Mouse (Mus musculus) left cerebral cortex, adult 18-20 months (tissue): Measurements from ENCODE around the gene Mecom. TPM values are rescaled to one million over a fixed set of nuclear protein-coding genes. Genes with fewer than 3 reads are reported as not detected.
A peak's percentile ranks its signal among the peaks of the same experiment; 100 is the strongest.
"Not testable (repeated sequence)": the region's sequence is repeated elsewhere in the genome, so short reads cannot be mapped to it uniquely, and the experiment has no call there.

Experiments
- DNase-seq, 2 experiments: peaks; one replicate each; pipeline ENCODE4 v3.0.0; 2021 to 2022; ENCODE audit warnings: low spot score in 2 of 2, mixed read lengths in 1 of 2
- long read RNA-seq, 2 experiments: library from polyadenylated mRNA; stranded (forward); transcript quantifications; one replicate each; pipeline ENCODE4 v2.0.0; 2021
- total RNA-seq, 2 experiments: library from RNA; stranded (reverse); gene quantifications; 2 replicates each; pipeline ENCODE4 v1.2.3; 2021

The Mecom gene
- 1 to 10 TPM; 3.5 to 4.2 TPM for total RNA-seq
- long read RNA-seq, experiment 1, full-length matches to known transcripts, result 2 of 3 reads
- long read RNA-seq, experiment 1, partial matches to known transcripts, result 0 of 3 reads
- long read RNA-seq, experiment 1, other reads (novel, unspliced or antisense), result 1 of 3 reads
- long read RNA-seq, experiment 2, result 0 reads

DNA sequence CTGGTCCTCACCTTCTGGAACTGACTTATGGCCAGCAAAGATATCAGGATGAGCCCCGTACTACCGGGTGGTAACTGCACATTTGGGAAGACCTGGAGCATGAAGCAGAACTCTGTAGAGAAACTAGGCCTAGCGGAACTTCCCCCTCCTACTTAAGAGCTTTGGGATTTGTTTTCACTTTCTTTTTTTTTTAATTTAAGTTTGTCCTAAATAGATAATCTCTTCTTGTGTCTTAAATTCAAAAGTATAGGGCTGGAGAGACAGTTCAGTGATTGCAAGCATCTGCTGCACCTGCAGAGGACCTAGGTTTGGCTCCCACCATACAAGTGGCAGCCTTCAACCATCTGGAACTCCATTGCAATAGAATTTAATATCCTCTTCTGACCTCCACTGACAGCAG is at the start of gene Mecom:
TSS of gene Mecom (minus strand) at position 101 of the 400 bp plus-strand sequence.
- DNase-seq, result no peak

DNA sequence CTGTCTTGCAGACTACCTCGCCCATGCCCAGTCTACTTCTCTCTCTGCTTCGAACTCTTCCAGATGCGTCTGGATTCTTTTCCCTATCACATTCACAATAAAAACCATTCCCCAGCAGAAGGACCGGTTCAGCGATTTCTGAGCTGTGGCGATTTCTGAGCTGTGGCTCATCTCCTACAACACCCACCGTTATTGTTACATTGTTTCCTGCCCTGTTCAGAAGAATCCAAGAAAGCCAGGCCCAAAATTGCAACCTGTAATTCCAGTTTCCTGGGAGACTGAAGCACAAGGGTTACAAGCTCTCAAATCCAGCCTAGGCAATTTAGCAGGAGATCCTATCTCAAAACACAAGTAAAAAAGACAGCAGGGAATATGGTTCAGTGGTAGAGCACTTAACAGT is 49.5 kb upstream of the Mecom start:
- DNase-seq, result no peak

DNA sequence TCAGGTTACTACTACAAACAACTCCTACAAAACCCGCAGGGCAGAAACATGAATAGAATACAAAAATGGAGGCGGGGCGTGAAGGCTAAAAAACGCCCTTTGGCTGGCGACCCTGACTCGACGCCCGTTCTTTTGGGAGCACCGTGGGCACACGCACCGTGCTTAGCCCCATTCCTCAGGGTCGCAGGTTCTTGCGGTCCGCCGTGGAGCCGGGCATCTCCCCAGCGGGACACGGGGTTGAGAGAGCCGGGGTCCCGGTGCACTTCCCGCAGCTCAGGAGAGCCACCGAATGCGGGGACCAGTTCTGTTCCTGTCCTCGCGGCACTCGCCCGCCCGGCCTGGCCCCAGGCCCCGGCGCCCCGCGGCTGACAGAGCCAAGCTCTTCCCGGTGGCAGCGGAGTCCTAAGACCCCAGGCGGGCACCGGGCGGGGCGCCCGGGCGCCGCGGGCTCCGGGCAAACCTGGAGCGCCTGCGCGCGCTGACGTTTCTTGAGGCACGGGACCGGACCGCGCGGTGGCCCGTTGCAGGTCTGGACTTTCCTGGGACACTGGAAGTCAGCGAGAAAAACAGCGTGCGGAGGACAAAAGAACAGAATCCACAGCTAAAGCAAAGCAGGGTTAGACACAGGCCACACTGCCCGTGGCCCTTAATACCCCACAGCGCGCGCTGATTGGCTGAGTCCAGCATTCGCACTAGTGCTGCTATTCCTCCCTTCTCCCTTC is 47.5 kb upstream of the Mecom start:
- peak; percentile 23 to 39 for DNase-seq

DNA sequence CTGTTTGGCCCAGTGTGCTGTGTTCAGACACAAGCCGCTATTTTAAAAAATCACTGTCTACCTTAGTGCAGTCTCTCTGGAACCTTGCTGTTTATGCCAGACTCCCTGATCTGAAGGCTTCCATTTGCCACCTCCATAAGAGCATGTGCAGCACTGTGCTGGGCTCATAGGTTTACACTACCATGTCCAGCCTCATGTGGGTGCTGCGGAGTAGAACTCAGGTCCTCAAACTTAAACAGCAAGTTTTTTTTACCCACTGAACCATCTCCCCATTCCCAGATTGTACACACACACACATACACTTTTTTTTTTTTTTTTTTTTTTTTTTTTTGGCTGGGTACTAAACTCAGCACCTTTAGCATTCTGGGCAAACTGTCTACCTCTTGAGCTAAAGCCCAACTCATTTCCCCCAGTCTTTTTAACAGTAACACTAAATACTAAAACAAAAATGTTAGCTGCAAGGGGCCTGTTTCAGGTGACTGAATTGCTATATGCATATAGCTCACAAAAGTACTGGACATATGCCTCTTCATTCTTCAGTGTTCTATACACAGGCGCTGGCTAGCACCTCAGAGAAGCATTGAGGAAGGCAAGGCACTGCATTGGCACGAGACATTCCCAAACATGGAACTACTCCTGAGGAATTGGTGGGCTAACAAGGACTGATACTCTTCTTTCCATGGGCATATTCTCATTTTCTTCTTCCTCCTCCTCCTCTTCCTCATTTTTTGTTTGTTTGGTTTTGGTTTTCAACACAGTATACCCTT is 46.1 kb upstream of the Mecom start:
- no peak for DNase-seq

DNA sequence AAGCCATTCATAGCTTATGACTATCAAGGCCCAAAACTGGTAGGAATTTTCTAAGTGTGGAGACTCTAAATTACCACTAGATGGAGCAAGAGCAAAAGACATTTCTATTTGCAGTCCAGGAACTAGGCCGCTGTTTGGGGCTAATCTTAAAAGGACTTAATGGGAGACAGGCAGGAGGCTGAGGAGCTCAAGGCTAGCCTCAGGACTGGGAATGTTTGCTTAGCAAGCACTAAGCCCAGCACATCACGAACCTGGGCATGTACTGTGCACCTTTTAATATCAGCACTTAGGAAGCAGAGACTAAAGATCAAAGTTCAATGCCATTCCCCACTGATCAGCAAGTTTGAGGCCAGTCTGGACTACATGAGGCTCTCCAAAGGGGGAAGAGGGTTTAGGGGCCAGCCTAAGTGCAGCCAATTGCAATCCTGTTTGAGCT is 44.6 kb upstream of the Mecom start:
- no peak for DNase-seq

DNA sequence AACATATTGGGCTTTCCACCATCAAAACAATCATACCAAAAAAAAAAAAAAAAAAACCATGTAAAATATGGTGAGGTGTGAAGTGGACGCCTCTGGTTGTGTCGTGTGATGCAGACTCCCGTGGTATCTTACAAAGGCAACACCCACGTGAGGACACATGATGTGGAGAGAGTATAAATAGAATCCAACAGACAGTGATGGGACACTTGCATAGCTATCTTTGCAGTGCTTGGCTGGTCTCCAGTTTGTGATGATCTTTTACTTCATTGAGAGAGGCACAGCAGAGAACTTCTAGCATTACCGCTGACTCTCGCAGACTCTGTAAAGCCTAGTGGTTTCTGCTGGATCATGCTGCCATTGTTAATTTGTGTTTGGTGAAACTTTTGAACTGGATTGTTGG is 41.1 kb upstream of the Mecom start:
- DNase-seq, result no peak

DNA sequence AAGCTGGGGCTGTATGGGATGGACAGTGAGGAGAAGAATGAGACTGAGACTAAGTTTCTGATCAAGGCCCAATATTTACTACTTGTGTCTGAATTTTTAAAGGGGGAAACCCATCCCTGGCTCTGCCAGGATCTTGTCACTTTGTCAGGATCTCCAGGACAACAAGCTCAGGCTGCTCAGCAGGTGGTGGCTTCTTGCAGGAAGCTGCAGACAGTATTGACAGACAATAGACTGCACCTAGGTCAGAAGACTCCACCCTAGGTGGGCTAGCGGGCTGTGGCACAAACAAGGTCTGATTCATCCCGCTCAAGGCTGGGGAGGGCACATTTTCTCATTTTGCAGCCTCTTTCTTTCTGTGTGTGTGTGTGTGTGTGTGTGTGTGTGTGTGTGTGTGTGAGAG is 25.7 kb upstream of the Mecom start:
- DNase-seq, result no peak

DNA sequence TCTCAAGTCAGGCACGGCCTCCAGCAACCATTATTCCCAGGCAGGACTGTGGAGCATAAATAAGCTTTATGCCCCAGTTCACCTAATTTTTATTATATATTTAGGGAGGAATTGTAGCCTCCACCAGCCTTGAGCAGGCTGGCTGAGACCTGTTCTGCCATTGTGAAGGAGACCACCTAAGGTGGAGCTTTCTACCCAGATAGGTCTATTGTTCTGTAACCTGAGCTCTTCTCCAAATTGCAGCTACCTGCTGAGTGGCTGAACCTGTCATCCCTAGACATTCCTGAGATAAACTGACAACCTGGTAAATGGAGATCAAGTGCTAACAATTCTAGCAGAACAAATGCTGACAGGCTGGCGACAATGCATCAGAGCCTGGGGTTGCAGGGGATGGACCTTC is 18.5 kb upstream of the Mecom start:
- DNase-seq, result not testable (repeated sequence)

DNA sequence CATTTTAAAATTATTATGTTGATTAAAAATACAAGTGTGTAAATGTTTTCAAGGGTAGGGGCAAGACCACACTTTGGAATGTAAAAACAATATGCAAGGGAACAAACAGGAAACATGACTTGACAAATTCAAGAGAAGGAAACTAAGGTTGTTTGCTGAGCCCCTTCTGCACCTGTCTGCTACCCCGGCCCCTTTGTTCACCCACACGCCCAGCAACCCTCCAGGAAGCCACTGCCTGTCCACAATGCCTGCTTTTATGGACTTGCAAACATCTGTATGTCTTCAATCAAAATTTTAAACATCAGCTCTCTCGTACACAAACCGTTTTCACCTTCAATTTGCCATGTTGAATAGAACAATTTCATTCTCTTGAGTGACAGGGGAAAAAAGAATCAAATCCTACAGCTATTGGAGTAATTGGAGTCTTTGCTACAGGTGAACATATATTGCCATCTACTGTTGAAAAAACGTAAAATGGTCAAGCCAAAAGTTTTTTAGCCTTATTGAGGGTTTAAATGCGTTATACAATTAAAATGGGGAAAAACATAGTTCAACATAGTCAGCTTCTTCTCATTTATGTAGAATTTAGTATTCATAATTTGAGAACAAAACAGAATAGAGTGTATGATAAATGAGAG is 13.0 kb upstream of the Mecom start:
- DNase-seq, result no peak

DNA sequence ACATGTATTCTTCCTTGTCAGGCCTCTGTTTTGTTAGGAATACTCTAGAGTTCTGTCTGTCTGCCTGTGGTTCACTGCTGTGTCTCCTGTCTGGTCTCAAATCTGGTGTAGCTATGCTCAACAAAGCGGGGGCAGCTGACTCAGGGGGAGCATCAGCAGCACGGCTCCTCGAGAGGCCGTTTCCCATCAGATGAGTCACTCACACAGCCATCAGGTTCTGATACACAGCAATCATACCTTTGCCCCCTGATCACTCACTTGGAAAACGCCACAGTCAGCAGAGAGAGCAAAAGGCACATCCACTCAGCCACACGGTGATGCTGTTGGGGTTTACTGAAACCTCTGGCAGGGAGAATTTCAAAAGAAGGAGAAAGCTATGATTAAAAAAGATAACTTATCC is 5.9 kb upstream of the Mecom start:
- DNase-seq, result no peak

DNA sequence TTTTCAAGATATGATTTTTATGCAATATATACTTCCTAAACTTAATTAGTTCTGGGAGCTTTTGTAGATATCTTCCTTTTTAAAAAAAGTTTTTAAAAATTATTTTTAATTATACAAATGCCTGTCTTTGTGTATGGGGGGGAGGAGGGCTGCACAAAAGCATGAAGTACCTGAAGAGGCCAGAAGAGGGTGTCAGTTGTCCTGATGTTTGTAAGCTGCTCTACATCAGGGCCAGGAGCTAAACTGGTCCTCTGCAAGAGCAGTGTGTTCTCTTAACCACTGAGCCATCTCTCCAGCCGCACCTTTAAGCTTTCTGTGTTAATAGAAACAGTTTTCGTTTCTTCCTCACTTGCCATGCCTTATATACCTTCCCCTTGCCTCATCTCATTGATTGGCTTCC is 2.4 kb upstream of the Mecom start:
- DNase-seq, result no peak

DNA sequence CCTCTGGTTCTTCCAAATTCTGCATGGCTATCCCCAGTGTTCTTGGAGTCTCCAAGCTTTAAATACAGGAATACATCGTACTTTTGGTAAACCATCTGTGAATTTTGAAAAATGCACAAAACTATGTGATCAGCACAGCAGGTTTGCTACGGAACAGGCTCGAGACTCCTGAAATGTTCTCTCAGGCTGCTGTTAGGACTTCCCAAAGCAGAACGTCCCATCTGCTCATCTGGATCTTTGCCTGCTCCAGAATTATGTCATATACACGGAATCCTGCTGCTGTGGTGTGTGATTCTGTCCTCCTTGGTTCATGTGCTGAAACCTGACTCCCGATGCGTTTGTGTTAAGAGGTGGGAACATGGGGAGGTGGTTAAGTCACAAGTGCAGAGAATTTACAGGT is 1.1 kb upstream of the Mecom start:
- DNase-seq, result peak in 1 of 2 experiments; percentile 4

DNA sequence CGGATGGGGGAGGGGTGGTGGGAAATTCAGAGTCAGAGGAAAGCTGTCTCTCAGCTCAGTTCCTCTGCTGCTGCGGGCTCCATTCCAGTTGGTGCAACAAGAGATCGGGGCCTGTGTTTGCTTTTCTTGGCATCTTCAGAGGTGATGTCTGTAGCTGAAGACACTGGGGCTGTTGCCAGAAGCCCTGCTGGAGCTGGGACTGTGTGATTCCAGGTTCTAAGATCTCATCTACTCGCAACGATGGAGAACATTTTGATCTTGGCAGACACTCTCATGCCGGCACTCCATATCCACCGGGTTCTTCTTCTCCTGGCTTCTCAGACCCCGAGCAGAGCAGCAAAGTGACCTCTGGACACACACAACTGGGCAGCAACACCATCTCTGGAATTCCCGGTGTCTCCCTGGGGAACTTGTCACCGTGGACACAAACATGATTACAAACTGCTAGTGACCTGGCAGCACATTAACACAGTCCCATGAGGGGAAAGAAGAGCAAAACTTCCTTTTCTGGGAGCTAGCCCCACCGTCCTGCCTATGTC is 908 bp downstream of the Mecom start:
- DNase-seq, result peak; percentile 2 to 8

DNA sequence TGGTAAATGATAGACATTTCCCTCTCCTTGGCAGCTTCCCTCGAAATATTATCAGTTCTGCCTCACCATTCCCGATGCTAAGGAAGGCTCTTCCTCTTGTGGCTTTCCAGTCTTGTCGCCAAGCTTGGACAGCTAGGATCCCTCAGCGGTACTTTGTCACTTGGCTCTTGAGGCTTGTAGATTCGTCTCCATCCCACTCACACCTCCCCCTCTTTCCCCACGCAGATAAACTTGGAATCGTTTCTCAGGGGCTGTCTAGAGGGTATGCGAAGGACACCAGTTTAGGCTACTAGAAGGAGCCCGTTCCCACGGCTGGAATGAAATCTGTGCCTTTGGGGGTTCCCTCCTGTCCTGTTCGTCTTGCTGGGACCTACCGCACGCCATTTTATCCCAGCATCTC is 1.4 kb downstream of the Mecom start:
- no peak for DNase-seq

DNA sequence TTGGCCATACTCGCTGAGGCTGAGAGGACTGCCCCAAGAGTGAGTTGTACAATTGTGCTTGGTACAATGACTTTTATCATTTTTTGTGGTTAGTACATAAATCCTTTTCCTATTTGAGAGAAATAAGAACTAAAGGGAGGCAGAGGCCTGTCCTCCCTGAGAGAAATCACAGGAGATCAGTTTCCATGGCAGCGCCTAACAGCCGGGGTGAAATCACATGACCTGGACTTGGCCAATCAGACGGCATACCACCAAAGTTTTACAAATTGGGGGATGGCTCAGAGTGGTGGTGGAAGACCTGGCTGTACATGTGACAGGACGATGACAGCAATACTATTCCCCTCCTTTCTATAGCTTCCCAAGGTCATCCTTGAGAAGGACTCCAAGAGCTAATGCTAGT is 2.6 kb downstream of the Mecom start:
- no peak for DNase-seq

DNA sequence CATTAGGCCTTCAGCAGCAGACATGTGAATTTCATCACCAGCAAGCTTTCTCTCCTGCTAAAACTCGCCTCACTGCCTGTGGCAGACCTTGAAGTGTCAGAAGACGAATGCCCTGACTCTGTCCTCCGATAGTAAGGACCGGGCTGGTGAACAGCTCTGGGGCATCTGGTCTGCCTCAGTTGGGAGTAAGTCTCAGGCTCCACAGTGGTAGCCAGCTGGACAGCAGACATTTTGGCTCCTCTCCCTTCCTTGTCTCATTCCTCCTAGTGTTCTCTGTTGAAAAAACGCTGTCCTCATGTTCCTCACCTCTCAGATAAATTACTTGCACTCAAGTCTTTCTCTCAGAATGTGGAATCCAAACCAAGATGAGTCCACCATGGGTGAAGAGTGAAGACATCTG is 3.5 kb downstream of the Mecom start:
- no peak for DNase-seq

DNA sequence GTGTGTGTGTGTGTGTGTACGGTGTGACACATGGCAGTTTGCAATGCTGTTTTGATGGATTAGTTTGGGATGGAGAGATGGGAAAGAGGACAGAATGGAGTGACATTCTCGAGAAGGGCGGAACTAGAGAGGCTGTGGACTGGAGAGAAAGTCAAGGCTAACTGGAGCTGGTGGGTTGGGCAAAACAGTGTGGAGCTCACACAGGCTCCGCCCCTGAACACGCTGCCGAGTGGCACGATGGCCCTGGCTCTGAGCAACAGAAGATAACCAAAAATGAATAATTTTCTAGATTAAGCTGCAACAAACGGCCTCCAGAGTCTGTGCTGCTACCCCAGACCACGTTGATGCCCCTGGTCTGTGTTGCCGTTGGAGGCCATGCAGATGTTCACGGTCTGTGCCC is 12.0 kb downstream of the Mecom start:
- DNase-seq, result no peak

DNA sequence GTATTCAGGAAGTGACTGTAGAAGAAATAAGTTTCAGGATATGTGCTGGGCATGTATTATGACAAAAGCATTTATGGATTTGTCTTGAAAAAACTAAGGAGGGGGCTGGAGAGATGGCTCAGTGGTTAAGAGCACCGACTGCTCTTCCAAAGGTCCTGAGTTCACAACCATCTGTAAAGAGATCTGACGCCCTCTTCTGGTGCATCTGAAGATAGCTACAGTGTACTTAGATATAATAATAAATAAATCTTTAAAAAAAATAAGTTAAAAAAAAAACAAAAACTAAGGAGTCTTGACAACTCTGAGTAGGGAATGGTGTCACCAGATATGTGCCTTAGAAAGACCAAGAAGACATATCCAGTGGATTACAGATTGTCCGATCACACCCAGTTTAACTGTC is 27.1 kb downstream of the Mecom start:
- DNase-seq, result not testable (repeated sequence)

DNA sequence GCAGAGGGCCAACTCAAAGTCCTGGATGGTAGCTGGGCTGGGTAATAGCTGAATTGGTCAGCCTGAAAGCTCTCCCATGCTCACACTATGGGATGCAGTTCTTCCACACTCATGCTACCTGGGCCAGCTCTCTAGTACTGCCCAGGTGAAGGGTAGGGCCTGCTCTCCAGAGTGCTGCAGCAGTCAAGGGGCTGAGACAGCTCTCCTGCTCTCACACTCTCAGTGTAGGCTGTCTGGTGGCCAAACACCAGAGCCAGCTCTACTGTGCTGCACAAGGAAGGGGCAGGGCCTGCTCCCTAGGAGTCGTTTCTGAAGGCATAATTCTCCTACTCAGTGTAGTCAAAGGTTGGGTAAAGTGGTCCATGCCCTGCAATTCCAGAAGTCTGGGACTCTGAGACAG is 28.4 kb downstream of the Mecom start:
- no peak for DNase-seq

DNA sequence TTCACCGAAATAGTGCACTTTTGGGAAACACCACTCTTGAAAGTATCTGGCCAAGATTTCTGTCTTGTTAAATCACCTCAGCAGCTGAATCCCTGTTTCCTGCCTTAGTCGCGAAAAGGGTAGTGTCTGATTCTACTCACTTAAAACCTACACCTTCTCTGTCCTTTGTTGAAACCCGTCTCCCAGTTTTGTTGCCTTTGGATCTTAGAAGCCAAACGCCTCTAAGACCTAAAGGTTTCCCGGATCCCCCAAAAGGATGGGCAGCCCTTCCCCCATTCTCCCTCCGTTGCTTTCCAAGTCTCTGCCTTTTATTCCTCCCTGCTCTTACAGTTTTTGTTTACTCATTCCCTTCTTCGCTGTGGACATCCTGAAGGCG is 32.0 kb downstream of the Mecom start:
- no peak for DNase-seq

DNA sequence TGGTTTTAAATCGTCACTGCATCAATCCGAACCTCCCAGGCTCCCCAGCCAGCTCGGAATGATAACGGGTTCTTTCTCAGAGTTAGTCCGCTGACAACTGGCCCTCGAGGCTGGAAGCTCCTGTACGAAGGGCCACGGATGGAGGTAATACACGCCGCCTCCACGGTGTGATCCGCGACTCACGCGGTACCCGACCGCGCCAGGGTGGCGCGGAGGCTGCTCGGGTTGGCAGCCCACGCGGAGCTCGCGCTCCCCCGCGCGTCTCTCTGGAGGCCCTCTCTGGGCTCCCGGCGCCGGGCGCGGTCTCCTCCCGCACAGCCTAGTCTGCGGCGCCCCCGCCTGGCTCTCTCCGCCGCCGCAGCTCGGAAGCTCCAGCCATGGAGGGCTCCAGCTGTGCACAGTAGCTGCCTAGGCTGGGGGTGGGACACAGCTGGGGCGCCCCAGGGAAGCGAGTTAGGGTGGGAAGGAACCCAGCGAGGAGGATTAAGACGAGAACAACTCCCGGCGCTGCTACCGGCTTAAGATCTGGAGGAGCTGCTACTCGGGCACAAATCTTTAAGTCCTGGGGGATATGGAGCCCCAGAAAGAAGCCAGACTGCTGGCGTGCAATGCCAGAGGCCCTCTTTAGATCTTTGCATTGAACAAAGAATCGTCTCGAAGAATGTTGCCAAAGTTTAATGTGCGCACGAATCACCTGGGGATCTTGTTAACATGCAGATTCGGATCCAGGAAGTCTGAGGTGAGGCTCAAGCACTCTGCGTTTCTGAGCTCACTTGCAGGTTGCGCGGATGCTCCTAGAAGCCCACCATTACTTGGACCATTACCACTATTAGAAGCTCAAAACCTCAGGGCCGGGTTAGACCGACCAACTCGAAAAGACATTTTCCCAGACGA is 32.7 kb downstream of the Mecom start:
- no peak for DNase-seq
